Mouse (Mus musculus): ENCODE results near the gene Spdef.

- no peak for TF ChIP-seq CTCF (IDR thresholded peaks at IDR 0.05)
- no peak for TF ChIP-seq EP300 (IDR thresholded peaks at IDR 0.05)
These were observed 3.7 kb downstream of the Spdef start for GRCm38 (mm10) chr17:27725011-27725410.

Data from lung, postnatal 0 days (tissue).